Mouse (Mus musculus) hindbrain, postnatal 0 days (tissue): Measurements from ENCODE around the gene Kif1a. TPM values are rescaled to one million over a fixed set of nuclear protein-coding genes. Genes with fewer than 3 reads are reported as not detected.

Experiments used
- ATAC-seq: fragments of 200-750 bp; cut with Nextera tagmentation; 2 replicates; pipeline ENCODE4 v1.8.0; 2017; ENCODE audit warnings: mild to moderate bottlenecking, moderate TSS enrichment, moderate library complexity
- DNase-seq: peaks from one replicate; pipeline ENCODE4 v3.0.0-alpha.2; 2015; ENCODE audit warnings: low spot score
- H3K27ac ChIP-seq: fragments of 300-500 bp; sonication (generic); 2 replicates; pipeline ENCODE4 v1.5.1; 2014; ENCODE audit warnings: mild to moderate bottlenecking
- H3K27me3 ChIP-seq: fragments of 300-500 bp; sonication (generic); 2 replicates; pipeline ENCODE4 v1.6.1; 2014; ENCODE audit warnings: low read length, mixed read lengths; ENCODE audit not compliant: insufficient read depth
- H3K36me3 ChIP-seq: fragments of 300-500 bp; sonication (generic); 2 replicates; pipeline ENCODE4 v1.6.1; 2014; ENCODE audit warnings: low read length, mixed read lengths; ENCODE audit not compliant: insufficient read depth
- H3K4me1 ChIP-seq: fragments of 300-500 bp; sonication (generic); 2 replicates; pipeline ENCODE4 v1.6.1; 2014; ENCODE audit warnings: antibody characterized with exemption, low read length, mixed read lengths; ENCODE audit not compliant: insufficient read depth
- H3K4me2 ChIP-seq: fragments of 300-500 bp; sonication (generic); 2 replicates; pipeline ENCODE4 v1.6.1; 2014; ENCODE audit warnings: low read depth, mild to moderate bottlenecking, low read length, moderate library complexity, mixed read lengths
- H3K4me3 ChIP-seq: fragments of 300-500 bp; sonication (generic); 2 replicates; pipeline ENCODE4 v1.5.1; 2014; ENCODE audit warnings: low read length
- H3K9ac ChIP-seq: fragments of 300-500 bp; sonication (generic); replicated peaks from 2 replicates; pipeline ENCODE4 v1.6.1; 2014; ENCODE audit warnings: mild to moderate bottlenecking, low read length, moderate library complexity, mixed read lengths
- H3K9me3 ChIP-seq: fragments of 300-500 bp; sonication (generic); 2 replicates; pipeline ENCODE4 v1.6.1; 2016; ENCODE audit warnings: low read length, mixed read lengths
- CTCF ChIP-seq: IDR thresholded peaks from 2 replicates; pipeline ENCODE4 v1.5.1; 2016; ENCODE audit warnings: antibody characterized with exemption, control low read depth, low read depth
- WGBS: fragments of 180-500 bp; shearing (Covaris S2); extraction: QIAGEN DNeasy Blood & Tissue Kit; methylation state at CpG from one replicate; pipeline ENCODE4 v1.1.7; 2014; 5-methylcytosine and 5-hydroxymethylcytosine counted together
- polyA plus RNA-seq: library from polyadenylated mRNA; unstranded; fragments of >200 nt; fragmentation: Nextera tagmentation; extraction: Ambion mirVana; gene quantifications from 2 replicates; pipeline ENCODE4 v1.2.1, GENCODE M21; 2015
- total RNA-seq: library from RNA; depleted of rRNA; stranded (reverse); fragments of >200 nt; gene quantifications from 2 replicates; pipeline ENCODE4 v1.2.3, GENCODE M21; 2014

Gene Kif1a
- total and polyA plus RNA-seq, 2 experiments from 2014 or later = 675 to 696 TPM

GRCm38 (mm10) chr1:93132676-93133075 lies 30.9 kb upstream of the Kif1a start:
- no peaks in the 10 kb centered on the region for H3K9me3 ChIP-seq
- no peaks in the 10 kb centered on the region for H3K27me3 ChIP-seq
- no peak overlapping the region for H3K9ac ChIP-seq
- H3K36me3 ChIP-seq = no peaks in the 10 kb centered on the region
- no peak overlapping the region for H3K4me2 ChIP-seq
- ATAC-seq (no peak), DNase-seq (no peak)
- TF ChIP-seq CTCF = no peak
- no peaks in the 10 kb centered on the region for H3K4me1 ChIP-seq
- H3K4me3 ChIP-seq = no peak overlapping the region
- 68% methylated on average over 8 of the region's 8 CpGs for WGBS
- H3K27ac ChIP-seq = no peak overlapping the region

- H3K4me3 ChIP-seq = no peak overlapping the region
- H3K27me3 ChIP-seq = no peaks in the 10 kb centered on the region
- no peaks in the 10 kb centered on the region for H3K9me3 ChIP-seq
- no peaks in the 10 kb centered on the region for H3K36me3 ChIP-seq
- H3K27ac ChIP-seq = no peak overlapping the region
- H3K4me1 ChIP-seq = no peaks in the 10 kb centered on the region
- WGBS = 76% methylated on average over 10 of the region's 10 CpGs
- no peak overlapping the region for H3K4me2 ChIP-seq
- TF ChIP-seq CTCF = no peak
- DNase-seq (no peak), ATAC-seq (no peak)
- no peak overlapping the region for H3K9ac ChIP-seq
Measured at GRCm38 (mm10) chr1:93130242-93130983, 28.7 kb upstream of the Kif1a start.

- peak; percentile 87 for TF ChIP-seq CTCF
- no peak overlapping the region for H3K4me3 ChIP-seq
- WGBS = 29% methylated on average over 6 of the region's 6 CpGs
- H3K27me3 ChIP-seq = no peaks in the 10 kb centered on the region
- H3K4me1 ChIP-seq = no peaks in the 10 kb centered on the region
- H3K36me3 ChIP-seq = no peaks in the 10 kb centered on the region
- peak; percentile 87 for DNase-seq
- no peak overlapping the region for H3K27ac ChIP-seq
- H3K4me2 ChIP-seq = no peak overlapping the region
- peak; percentile 74 for ATAC-seq
- no peak overlapping the region for H3K9ac ChIP-seq
- H3K9me3 ChIP-seq = no peaks in the 10 kb centered on the region
Measured at GRCm38 (mm10) chr1:93128710-93129349, 27.1 kb upstream of the Kif1a start.

- Histone ChIP-seq H3K27ac (no peak overlapping the region), H3K36me3 (no peaks in the 10 kb centered on the region), H3K4me2 (no peak overlapping the region), H3K9me3 (no peaks in the 10 kb centered on the region), H3K9ac (no peak overlapping the region), H3K27me3 (no peaks in the 10 kb centered on the region), H3K4me3 (no peak overlapping the region), H3K4me1 (no peaks in the 10 kb centered on the region)
- WGBS = 86% methylated on average over 8 of the region's 8 CpGs
- peak; percentile 30 for ATAC-seq
- DNase-seq = no peak
- no peak for TF ChIP-seq CTCF
Measured at GRCm38 (mm10) chr1:93128209-93128608, 26.5 kb upstream of the Kif1a start.

- no peak overlapping the region for H3K9ac ChIP-seq
- H3K27me3 ChIP-seq = no peaks in the 10 kb centered on the region
- DNase-seq (peak; percentile 16), ATAC-seq (no peak)
- no peak overlapping the region for H3K4me3 ChIP-seq
- H3K4me2 ChIP-seq = no peak overlapping the region
- H3K27ac ChIP-seq = no peak overlapping the region
- TF ChIP-seq CTCF = peak; percentile 31
- no peaks in the 10 kb centered on the region for H3K36me3 ChIP-seq
- WGBS = 51% methylated on average over 5 of the region's 5 CpGs
- no peaks in the 10 kb centered on the region for H3K9me3 ChIP-seq
- H3K4me1 ChIP-seq = no peaks in the 10 kb centered on the region
Measured at GRCm38 (mm10) chr1:93125256-93125655, 23.5 kb upstream of the Kif1a start.

GRCm38 (mm10) chr1:93124066-93124465 lies 22.3 kb upstream of the Kif1a start:
- no peaks in the 10 kb centered on the region for H3K9me3 ChIP-seq
- no peaks in the 10 kb centered on the region for H3K27me3 ChIP-seq
- H3K27ac ChIP-seq = no peak overlapping the region
- H3K36me3 ChIP-seq = no peaks in the 10 kb centered on the region
- no peak for TF ChIP-seq CTCF
- no peaks in the 10 kb centered on the region for H3K4me1 ChIP-seq
- H3K9ac ChIP-seq = no peak overlapping the region
- no peak overlapping the region for H3K4me3 ChIP-seq
- no peak for ATAC-seq
- H3K4me2 ChIP-seq = no peak overlapping the region
- WGBS = 69% methylated on average over 8 of the region's 8 CpGs
- DNase-seq = no peak
